Mouse (Mus musculus) left cerebral cortex, adult 2 months (tissue): ENCODE results near the gene Grxcr1. TPM values are rescaled to one million over a fixed set of nuclear protein-coding genes. Genes with fewer than 3 reads are reported as not detected.

Experiments
- DNase-seq, 2 experiments: peaks; one replicate each; pipeline ENCODE4 v3.0.0; 2021 to 2022; ENCODE audit warnings: low spot score in 2 of 2, mixed read lengths in 1 of 2; ENCODE audit errors: extremely low spot score in 1 of 2
- H3K27ac ChIP-seq: fragments of 200-600 bp; 2 replicates; pipeline ENCODE4 v1.8.1; 2022
- H3K4me3 ChIP-seq: fragments of 200-600 bp; 2 replicates; pipeline ENCODE4 v1.8.1; 2022
- CTCF ChIP-seq: fragments of 200-600 bp; IDR thresholded peaks from 2 replicates; pipeline ENCODE4 v1.8.1; 2022; ENCODE audit warnings: antibody characterized with exemption, mild to moderate bottlenecking, moderate library complexity
- intact Hi-C: fragments of 180-260 bp; cut with DNase I; formaldehyde crosslinking; loops from one replicate; pipeline ENCODE4 v1.15.1; 2025
- long read RNA-seq, 2 experiments: library from polyadenylated mRNA; stranded (forward); transcript quantifications; one replicate each; pipeline ENCODE4 v2.0.0; 2021; ENCODE audit warnings: borderline mapping rate in 2 of 2
- total RNA-seq, 2 experiments: library from RNA; stranded (reverse); gene quantifications; 2 replicates each; pipeline ENCODE4 v1.2.3; 2021

The Grxcr1 gene
- not detected for total RNA-seq
- long read RNA-seq, experiment 1, result 0 reads
- long read RNA-seq, experiment 2, result 0 reads

DNA sequence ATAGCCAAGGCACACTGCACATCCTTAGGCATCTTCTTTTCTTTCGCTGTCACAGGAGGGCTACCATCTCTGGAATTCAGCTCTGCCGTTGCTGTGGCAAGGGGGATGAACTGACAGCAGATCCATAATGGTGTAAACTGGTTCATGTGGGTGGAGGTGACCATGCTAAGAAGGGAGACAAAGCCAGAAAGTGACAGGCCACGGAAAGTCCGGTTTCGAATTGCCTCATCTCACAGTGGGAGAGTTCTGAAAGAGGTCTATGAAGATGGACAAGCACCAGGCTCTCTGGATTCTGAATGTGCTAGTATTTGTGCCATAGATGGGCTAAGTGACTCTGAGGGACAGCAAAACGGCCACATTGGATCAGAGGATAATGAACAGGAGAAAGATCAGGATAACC, at the start of gene Grxcr1:
Grxcr1 (plus strand) TSS at position 92 of the 400 bp plus-strand sequence.
- intact Hi-C loops, result no loop called here
- TF ChIP-seq CTCF, result no peak
- Histone ChIP-seq H3K4me3 (no peak within 1 kb of the TSS), H3K27ac (no peak within 1 kb of the TSS)
- DNase-seq, result no peak

GRCm38 (mm10) chr5:67981946-67982526, 49.6 kb upstream of the Grxcr1 start:
- intact Hi-C loops, result no loop called here
- DNase-seq, result no peak
- no peak overlapping the region for H3K4me3 ChIP-seq
- TF ChIP-seq CTCF, result no peak
- H3K27ac ChIP-seq, result no peak overlapping the region

GRCm38 (mm10) chr5:67990426-67990825, 41.2 kb upstream of the Grxcr1 start:
- no peak for DNase-seq
- no peak for TF ChIP-seq CTCF

DNA sequence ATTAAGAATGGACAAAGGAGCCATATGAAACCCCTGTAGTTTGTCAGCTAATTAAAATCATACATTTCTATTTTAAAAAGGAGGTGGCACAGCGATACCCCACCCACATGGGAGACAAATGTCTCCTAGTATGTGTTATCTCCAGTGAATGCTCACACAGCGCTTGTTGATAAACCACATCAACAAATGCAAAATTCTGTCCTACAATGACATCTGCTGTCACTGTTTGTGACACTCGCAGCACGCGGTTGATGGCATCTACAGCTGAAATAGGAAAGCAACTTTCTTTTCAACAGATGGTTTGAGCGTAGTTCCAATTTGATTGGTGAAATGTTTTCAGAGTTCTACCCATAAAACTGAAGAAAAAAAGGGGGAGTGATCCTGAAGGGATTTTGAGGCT, 29.0 kb upstream of the Grxcr1 start:
- intact Hi-C loops, result no loop called here
- H3K27ac ChIP-seq, result no peak overlapping the region
- no peak for TF ChIP-seq CTCF
- no peak overlapping the region for H3K4me3 ChIP-seq
- no peak for DNase-seq

More at GRCm38 (mm10) chr5:67990426-67990825, 41.2 kb upstream of the Grxcr1 start:
- H3K27ac ChIP-seq, result no peak overlapping the region
- H3K4me3 ChIP-seq, result no peak overlapping the region
- intact Hi-C loops, result no loop called here

- DNase-seq, result no peak
- Histone ChIP-seq H3K27ac (no peak overlapping the region), H3K4me3 (no peak overlapping the region)
- intact Hi-C loops, result no loop called here
- no peak for TF ChIP-seq CTCF
Measured at GRCm38 (mm10) chr5:68003904-68004303, 27.7 kb upstream of the Grxcr1 start.

DNA sequence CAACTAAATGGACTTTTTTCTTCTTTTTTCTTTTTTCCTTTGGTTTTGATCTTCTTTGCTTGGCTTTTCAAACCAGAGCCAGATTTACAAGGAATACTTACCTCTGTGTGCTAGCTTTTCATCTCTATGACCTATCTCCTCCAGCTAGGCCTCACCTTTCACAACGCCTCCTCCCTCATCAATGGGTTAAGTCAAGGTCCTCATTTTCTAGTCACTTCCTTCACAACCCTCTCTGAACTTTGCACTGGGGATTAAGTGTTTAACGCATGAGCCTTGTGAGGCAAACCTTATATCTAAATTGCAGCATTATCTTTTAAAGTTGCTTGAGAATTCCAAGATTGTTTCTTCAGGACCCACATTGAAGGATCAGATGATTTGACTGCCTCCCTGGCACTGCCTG, 27.2 kb upstream of the Grxcr1 start:
- Histone ChIP-seq H3K27ac (no peak overlapping the region), H3K4me3 (no peak overlapping the region)
- no peak for TF ChIP-seq CTCF
- intact Hi-C loops, result no loop called here
- no peak for DNase-seq

- DNase-seq, result no peak
- Histone ChIP-seq H3K4me3 (no peak overlapping the region), H3K27ac (no peak overlapping the region)
- TF ChIP-seq CTCF, result no peak
- intact Hi-C loops, result no loop called here
Measured at GRCm38 (mm10) chr5:68007074-68007473, 24.6 kb upstream of the Grxcr1 start.

DNA sequence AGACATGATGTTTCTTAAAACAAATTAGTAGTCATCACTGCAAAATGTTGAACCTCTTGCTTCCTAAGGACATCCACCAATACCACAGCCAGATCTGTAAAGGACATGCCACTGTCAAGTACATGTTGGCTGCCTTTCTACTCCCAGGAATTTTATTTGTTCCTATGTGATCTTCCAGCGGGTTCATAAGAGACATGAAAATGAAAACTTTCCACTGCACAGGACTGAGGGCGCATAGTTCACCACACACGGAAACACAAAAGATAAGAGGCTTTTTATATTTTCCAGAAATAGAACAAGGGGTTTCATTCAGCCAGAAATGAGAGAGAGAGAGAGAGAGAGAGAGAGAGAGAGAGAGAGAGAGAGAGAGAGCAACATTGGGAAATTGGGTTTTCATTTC, 20.1 kb upstream of the Grxcr1 start:
- H3K27ac ChIP-seq, result no peak overlapping the region
- H3K4me3 ChIP-seq, result no peak overlapping the region
- TF ChIP-seq CTCF, result no peak
- no peak for DNase-seq
- intact Hi-C loops, result loop anchor here (10.0 kb wide), 1 partner anchor 477 kb away; no protein-coding TSS in a partner anchor

DNA sequence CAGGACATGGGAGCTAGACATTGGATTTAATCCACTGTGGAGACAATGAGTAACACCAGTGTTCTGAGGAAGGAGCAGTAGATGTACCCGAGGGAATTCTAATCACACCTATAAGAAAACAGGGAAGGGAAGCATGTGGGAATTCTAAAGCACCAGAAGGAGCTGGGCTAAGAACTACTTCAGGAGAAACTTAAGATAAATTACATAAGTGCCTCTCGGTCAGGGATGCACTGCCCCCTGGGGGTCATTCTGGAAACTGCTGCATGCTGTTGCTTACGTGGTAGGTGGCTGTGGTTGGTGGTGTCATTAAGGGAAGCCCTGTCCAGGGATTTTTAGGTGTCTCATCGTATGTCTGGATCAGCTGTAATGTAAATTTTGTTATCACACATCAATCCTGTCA, 19.0 kb upstream of the Grxcr1 start:
- no peak overlapping the region for H3K4me3 ChIP-seq
- peak; percentile 96 for TF ChIP-seq CTCF
- intact Hi-C loops, result loop anchor here (1.0 to 10.0 kb wide), 4 partner anchors 164 to 478 kb away; no protein-coding TSS in a partner anchor
- DNase-seq, result peak; percentile 75 to 85
- no peak overlapping the region for H3K27ac ChIP-seq

DNA sequence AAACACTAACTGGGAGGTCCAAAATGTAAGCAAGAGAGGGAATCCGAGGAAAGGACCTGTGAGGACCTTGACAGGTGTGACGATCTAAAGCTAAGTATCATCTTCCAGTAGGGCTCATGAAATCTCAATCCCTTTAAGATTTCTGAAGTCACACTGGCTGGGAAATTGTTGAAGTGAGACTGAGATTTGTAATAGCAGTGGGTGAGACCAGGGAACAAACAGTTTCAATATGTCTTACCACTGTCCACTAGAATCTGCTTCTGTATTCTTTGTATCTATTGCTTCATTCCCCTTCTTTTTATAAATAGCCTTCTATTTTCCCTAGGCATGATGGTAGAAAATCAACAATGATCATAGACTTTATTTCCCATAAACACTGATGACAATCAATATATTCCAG, 10.8 kb upstream of the Grxcr1 start:
- no peak overlapping the region for H3K27ac ChIP-seq
- intact Hi-C loops, result no loop called here
- no peak for DNase-seq
- no peak overlapping the region for H3K4me3 ChIP-seq
- no peak for TF ChIP-seq CTCF

DNA sequence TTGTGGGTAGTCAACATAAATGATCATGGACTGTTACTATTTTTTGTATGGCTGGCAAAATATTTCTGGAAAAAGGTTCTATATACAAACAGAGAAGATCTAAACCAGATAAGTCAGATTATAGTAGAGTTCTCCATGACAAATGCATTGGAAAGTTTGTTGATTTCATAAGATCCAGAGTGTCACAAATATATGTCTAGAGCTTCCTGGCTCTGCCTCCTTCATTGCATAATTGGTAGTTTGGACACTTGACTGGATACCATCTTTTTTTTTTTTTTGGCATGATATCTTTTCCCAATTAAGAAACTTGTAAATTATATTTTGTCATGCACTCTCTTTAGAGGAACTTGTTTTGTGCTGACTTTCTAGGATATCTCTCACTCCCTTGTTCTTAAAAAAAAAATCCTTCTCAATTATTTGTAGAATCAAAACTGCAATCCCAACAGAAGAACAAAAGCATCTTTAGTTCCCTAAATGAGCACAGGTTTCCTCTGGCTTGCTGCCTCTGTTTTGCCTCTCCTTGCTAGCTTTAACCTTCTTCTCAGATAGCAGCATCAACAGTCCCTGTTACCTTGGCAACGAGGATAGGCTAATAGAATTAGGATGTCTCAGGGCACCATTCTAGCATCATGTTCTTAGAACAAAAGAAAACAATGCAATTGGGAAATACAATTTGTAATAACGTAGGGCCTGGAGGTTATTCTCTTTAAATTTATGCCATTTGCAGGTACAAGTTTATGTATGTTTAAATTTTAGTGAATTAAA, 4.8 kb upstream of the Grxcr1 start:
- Histone ChIP-seq H3K27ac (no peak overlapping the region), H3K4me3 (no peak overlapping the region)
- intact Hi-C loops, result no loop called here
- TF ChIP-seq CTCF, result no peak
- no peak for DNase-seq

DNA sequence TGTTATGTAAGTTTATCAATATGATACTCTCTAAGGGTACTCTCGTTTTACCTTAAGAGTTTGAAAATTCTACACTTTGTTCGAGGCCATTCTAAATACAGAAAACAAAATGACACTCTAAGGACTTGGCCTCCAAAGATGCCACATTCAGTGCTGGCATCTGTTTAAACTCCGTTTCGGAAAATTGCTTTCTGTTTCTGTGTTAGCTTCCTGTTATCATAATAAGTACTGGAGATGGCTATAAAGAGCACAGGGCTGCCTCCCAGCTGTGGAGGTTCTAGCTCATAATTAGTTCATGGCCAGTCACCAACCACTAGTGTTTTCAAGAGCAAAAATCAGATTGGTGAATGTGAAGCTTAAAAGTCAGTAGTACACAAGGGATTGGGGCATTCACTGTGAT, 4.2 kb upstream of the Grxcr1 start:
- TF ChIP-seq CTCF, result no peak
- H3K4me3 ChIP-seq, result no peak overlapping the region
- intact Hi-C loops, result no loop called here
- no peak overlapping the region for H3K27ac ChIP-seq
- no peak for DNase-seq

DNA sequence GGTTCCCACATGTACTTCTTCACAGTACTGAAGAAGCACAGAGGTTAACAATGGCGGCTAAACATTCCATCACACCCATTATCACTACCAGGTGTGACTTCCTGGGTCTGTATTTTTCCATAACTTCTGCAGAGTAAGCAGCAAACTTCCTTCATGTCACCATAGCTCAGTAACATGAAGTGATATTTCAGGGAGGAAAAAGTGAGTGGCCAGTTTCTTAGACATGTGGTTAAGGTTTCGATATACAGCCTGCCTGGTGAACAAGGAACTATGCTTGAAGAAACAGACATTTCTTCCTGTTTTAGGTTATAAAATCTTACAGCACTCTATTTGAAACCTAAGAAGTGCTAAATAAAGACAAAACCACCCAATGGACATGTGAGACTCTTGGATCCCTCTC, 1.7 kb downstream of the Grxcr1 start:
- intact Hi-C loops, result no loop called here
- no peak overlapping the region for H3K4me3 ChIP-seq
- H3K27ac ChIP-seq, result no peak overlapping the region
- DNase-seq, result no peak
- TF ChIP-seq CTCF, result no peak
